23 mouse cellular contexts compared by ENCODE assay signal in genomic region chr2:141558242-141558827, GRCm38 (mm10).
DNase-seq lines count a peak whose midpoint lies in the region; ATAC-seq and TF ChIP-seq lines count a peak whose summit lies in the region.
"Had no signal": no experiment of that assay in that cellular context is flagged by ENCODE, and none has a peak within 500 bp of the region (broad histone marks: within the 10 kb centered on the region; RNA-seq: fewer than 3 reads in every experiment).

No protein-coding gene starts in this region.

- no peaks in the 10 kb centered on the region for H3K4me1 ChIP-seq in stomach, embryonic 14.5 days (ENCODE audit: control insufficient read depth, insufficient read depth, low read length)
- no peaks in the 10 kb centered on the region for H3K4me1 ChIP-seq in stomach, postnatal 0 days (replicated peaks; ENCODE audit: control insufficient read depth, insufficient read depth)
- 0 out of 2 replicates have a peak, but pooled peaks cover 6% of the 10 kb centered on the region for H3K4me1 ChIP-seq in intestine, embryonic 16.5 days (ENCODE audit: control insufficient read depth, insufficient read depth, low read length)
- no peaks in the 10 kb centered on the region for H3K4me1 ChIP-seq in hindbrain, embryonic 16.5 days (ENCODE audit: control insufficient read depth, insufficient read depth, low read depth, low read length)

- no peak overlapping the region for H3K4me3 ChIP-seq in stomach, embryonic 14.5 days (ENCODE audit: low read depth, low read length)
- no peak overlapping the region for H3K4me3 ChIP-seq in stomach, postnatal 0 days (ENCODE audit: low read depth, low read length)
- H3K4me3 ChIP-seq in intestine, embryonic 16.5 days (ENCODE audit: low read length) = no peak overlapping the region
- H3K4me3 ChIP-seq in hindbrain, embryonic 16.5 days (ENCODE audit: low read length) = no peak overlapping the region
- H3K4me3 ChIP-seq: embryonic facial prominence, embryonic 10.5 days; embryonic facial prominence, embryonic 12.5 days; forebrain, embryonic 13.5 days; forebrain, embryonic 15.5 days had no signal

- H3K27me3 ChIP-seq in stomach, embryonic 14.5 days (ENCODE audit: control insufficient read depth, insufficient read depth, low read length) = no peaks in the 10 kb centered on the region
- no peaks in the 10 kb centered on the region for H3K27me3 ChIP-seq in stomach, postnatal 0 days (ENCODE audit: control insufficient read depth, insufficient read depth, low read length)
- no peaks in the 10 kb centered on the region for H3K27me3 ChIP-seq in intestine, embryonic 16.5 days (replicated peaks; ENCODE audit: control insufficient read depth, insufficient read depth, low read length)
- H3K27me3 ChIP-seq in hindbrain, embryonic 16.5 days (replicated peaks; ENCODE audit: control insufficient read depth, insufficient read depth, low read length) = no peaks in the 10 kb centered on the region
- H3K27me3 ChIP-seq: CH12.LX; embryonic facial prominence, embryonic 12.5 days; forebrain, embryonic 13.5 days; forebrain, embryonic 15.5 days; Patski had no signal

- H3K36me3 ChIP-seq in stomach, embryonic 14.5 days (ENCODE audit: control insufficient read depth, insufficient read depth, low read length) = no peaks in the 10 kb centered on the region
- no peaks in the 10 kb centered on the region for H3K36me3 ChIP-seq in stomach, postnatal 0 days (ENCODE audit: control insufficient read depth, insufficient read depth, low read length)
- no peaks in the 10 kb centered on the region for H3K36me3 ChIP-seq in intestine, embryonic 16.5 days (ENCODE audit: control insufficient read depth, insufficient read depth, low read length)
- H3K36me3 ChIP-seq in hindbrain, embryonic 16.5 days (ENCODE audit: control insufficient read depth, insufficient read depth, low read length) = no peaks in the 10 kb centered on the region
- H3K36me3 ChIP-seq: embryonic facial prominence, embryonic 10.5 days; embryonic facial prominence, embryonic 12.5 days; forebrain, embryonic 15.5 days; G1E had no signal

- no peak overlapping the region for H3K27ac ChIP-seq in stomach, embryonic 14.5 days (ENCODE audit: low read length)
- H3K27ac ChIP-seq in stomach, postnatal 0 days (replicated peaks) = no peak overlapping the region
- H3K27ac ChIP-seq in intestine, embryonic 16.5 days (ENCODE audit: low read length) = no peak overlapping the region
- H3K27ac ChIP-seq in hindbrain, embryonic 16.5 days (ENCODE audit: low read depth, low read length) = no peak overlapping the region
- H3K27ac ChIP-seq: embryonic facial prominence, embryonic 12.5 days; forebrain, embryonic 13.5 days; forebrain, embryonic 15.5 days had no signal

- H3K4me2 ChIP-seq in stomach, embryonic 14.5 days (replicated peaks; ENCODE audit: low read depth, low read length) = no peak overlapping the region
- no peak overlapping the region for H3K4me2 ChIP-seq in stomach, postnatal 0 days (replicated peaks; ENCODE audit: low read depth)
- H3K4me2 ChIP-seq in intestine, embryonic 16.5 days (ENCODE audit: low read depth, low read length) = no peak overlapping the region
- H3K4me2 ChIP-seq in hindbrain, embryonic 16.5 days (ENCODE audit: low read length) = no peak overlapping the region
- H3K4me2 ChIP-seq: embryonic facial prominence, embryonic 12.5 days; forebrain, embryonic 13.5 days; forebrain, embryonic 15.5 days had no signal

- DNase-seq in stomach, postnatal 0 days (ENCODE audit: low spot score) = no peak
- DNase-seq in gastrocnemius, postnatal 4 days (ENCODE audit: low spot score in 2 of 2) = no peak
- DNase-seq: adrenal gland, adult 8-10 months; adrenal gland, postnatal 14 days; adrenal gland, postnatal 36 days; B cell, adult 2 months; cerebellum, adult 11-12 months; cerebellum, adult 2 months; cerebellum, adult 9-10 months; cerebellum, postnatal 10 days; cerebellum, postnatal 25 days had no signal

- ATAC-seq in stomach, embryonic 14.5 days (ENCODE audit: insufficient number of reproducible peaks, insufficient read depth, low FRiP score, low read depth) = 0 out of 2 replicates have a peak, but pooled peaks have one; percentile 42
- ATAC-seq in stomach, postnatal 0 days (ENCODE audit: low FRiP score, low TSS enrichment) = no peak
- peak; percentile 67 for ATAC-seq in intestine, embryonic 16.5 days
- ATAC-seq in hindbrain, embryonic 16.5 days = no peak
- ATAC-seq: activated CD4-positive, CD25-positive, alpha-beta regulatory T cell, adult 4 months; CD4-positive, CD25-positive, alpha-beta regulatory T cell, adult 4 months; forebrain, embryonic 13.5 days; forebrain, embryonic 15.5 days; Patski had no signal

- no peak for TF ChIP-seq CTCF in stomach, postnatal 0 days (IDR thresholded peaks at IDR 0.05; ENCODE audit: low read depth)

- TF ChIP-seq EP300 in stomach, postnatal 0 days (optimal IDR thresholded peaks at IDR 0.05) = no peak

- H3K9me3 ChIP-seq in stomach, embryonic 14.5 days (ENCODE audit: control insufficient read depth, low read depth, low read length) = no peaks in the 10 kb centered on the region
- H3K9me3 ChIP-seq in stomach, postnatal 0 days (ENCODE audit: control insufficient read depth, low read length) = no peaks in the 10 kb centered on the region
- H3K9me3 ChIP-seq in intestine, embryonic 16.5 days (ENCODE audit: control insufficient read depth, low read length) = no peaks in the 10 kb centered on the region
- no peaks in the 10 kb centered on the region for H3K9me3 ChIP-seq in hindbrain, embryonic 16.5 days (ENCODE audit: control insufficient read depth, low read length)
- H3K9me3 ChIP-seq: embryonic facial prominence, embryonic 10.5 days; embryonic facial prominence, embryonic 12.5 days; forebrain, embryonic 13.5 days; forebrain, embryonic 15.5 days had no signal

- WGBS in stomach, embryonic 14.5 days = 52% methylated on average over 1 of the region's 1 CpGs
- WGBS in stomach, postnatal 0 days = 47% methylated on average over 1 of the region's 1 CpGs
- 35% methylated on average over 1 of the region's 1 CpGs for WGBS in intestine, embryonic 16.5 days
- 77% methylated on average over 1 of the region's 1 CpGs for WGBS in hindbrain, embryonic 16.5 days

- no peak overlapping the region for H3K9ac ChIP-seq in stomach, embryonic 14.5 days (replicated peaks; ENCODE audit: low read depth, low read length)
- H3K9ac ChIP-seq in stomach, postnatal 0 days (ENCODE audit: low read length) = no peak overlapping the region
- no peak overlapping the region for H3K9ac ChIP-seq in intestine, embryonic 16.5 days (ENCODE audit: low read depth, low read length)
- no peak overlapping the region for H3K9ac ChIP-seq in hindbrain, embryonic 16.5 days (ENCODE audit: low read depth, low read length)
- H3K9ac ChIP-seq: embryonic facial prominence, embryonic 12.5 days; forebrain, embryonic 13.5 days; forebrain, embryonic 15.5 days had no signal

Comparison
In these comparisons a context has a peak if more than half of its experiments do, and no peak if none do; other contexts are left out.
1. ATAC-seq: peak in stomach, embryonic 14.5 days (single experiment) and intestine, embryonic 16.5 days (single experiment); none in stomach, postnatal 0 days (single experiment) and hindbrain, embryonic 16.5 days (single experiment).